Mouse (Mus musculus) WW6 (cell line): ENCODE data around the gene Nosip.
"Not testable (repeated sequence)": the region's sequence is repeated elsewhere in the genome, so short reads cannot be mapped to it uniquely, and the experiment has no call there.

Experiments
- DNase-seq: peaks from one replicate; pipeline ENCODE4 v3.0.0-alpha.2; 2013; ENCODE audit warnings: low read depth, low spot score

Nosip gene

GRCm38 (mm10) chr7:45112529-45112928, 50.3 kb downstream of the Nosip start:
- no peak for DNase-seq

- DNase-seq, result no peak
These were observed 51.2 kb downstream of the Nosip start for GRCm38 (mm10) chr7:45113476-45113875.

GRCm38 (mm10) chr7:45117566-45117965, 55.3 kb downstream of the Nosip start:
- no peak for DNase-seq

GRCm38 (mm10) chr7:45118336-45118735, 56.1 kb downstream of the Nosip start:
- no peak for DNase-seq

- no peak for DNase-seq
These were observed 57.8 kb downstream of the Nosip start for GRCm38 (mm10) chr7:45119780-45120709.

GRCm38 (mm10) chr7:45121404-45121803, 59.2 kb downstream of the Nosip start:
- no peak for DNase-seq

GRCm38 (mm10) chr7:45121966-45122365, 59.7 kb downstream of the Nosip start:
- no peak for DNase-seq

GRCm38 (mm10) chr7:45122561-45123185, 60.4 kb downstream of the Nosip start:
- DNase-seq, result no peak

GRCm38 (mm10) chr7:45123186-45123570, 60.9 kb downstream of the Nosip start:
- DNase-seq, result no peak

- DNase-seq, result peak; percentile 95
These were observed 62.3 kb downstream of the Nosip start, which contains the start of gene Rps11 for GRCm38 (mm10) chr7:45124224-45125143. TSS of gene Rps11 (minus strand) at chr7:45124439.

- no peak for DNase-seq
These were observed 62.9 kb downstream of the Nosip start for GRCm38 (mm10) chr7:45125144-45125600.

GRCm38 (mm10) chr7:45125649-45126048, 63.4 kb downstream of the Nosip start:
- not testable (repeated sequence) for DNase-seq

GRCm38 (mm10) chr7:45126147-45126843, 64.1 kb downstream of the Nosip start:
- DNase-seq, result no peak

GRCm38 (mm10) chr7:45126844-45127699, 64.8 kb downstream of the Nosip start:
- no peak for DNase-seq
